Mouse (Mus musculus): ENCODE data around the gene Gm20812. TPM values are rescaled to one million over a fixed set of nuclear protein-coding genes. Genes with fewer than 3 reads are reported as not detected.

The Gm20812 gene
- not detected for polyA plus RNA-seq (2017; shearing (Covaris generic))

DNA sequence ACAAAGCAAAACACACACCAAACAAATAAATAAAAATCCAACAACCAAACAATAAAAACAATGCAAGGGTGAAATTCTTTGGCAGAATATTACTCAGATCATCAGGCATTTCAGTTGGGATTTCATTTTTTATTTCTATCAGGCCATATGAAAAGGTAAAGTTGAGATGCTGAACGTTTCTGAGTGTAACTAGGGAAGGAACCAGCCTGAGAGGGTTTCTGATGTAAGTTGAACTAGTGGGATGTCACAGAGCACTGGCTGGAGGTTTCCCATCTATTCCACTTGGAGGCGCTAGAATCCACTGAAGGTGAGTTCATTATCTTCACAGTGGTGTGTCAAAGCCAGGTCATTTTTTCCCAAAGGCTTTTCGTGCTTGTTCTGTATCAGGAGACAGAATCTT is at the start of gene Gm20812:
Gene Gm20812, plus strand, starts transcription at position 301 of the 400 bp plus-strand sequence.

Other genes starting within 250 kb of the Gm20812 start
- not detected for gene Gm29554, start 108.0 kb upstream of the Gm20812 start, polyA plus RNA-seq (2017; shearing (Covaris generic))

Data from inflammation-experienced regulatory T-cells (primary cell).